Mouse (Mus musculus) urinary bladder, postnatal 10 days (tissue): ENCODE measurements around the gene Pdia2.
"Not testable (repeated sequence)": the region's sequence is repeated elsewhere in the genome, so short reads cannot be mapped to it uniquely, and the experiment has no call there.

Source experiments
- DNase-seq: peaks from one replicate; pipeline ENCODE4 v3.0.0; 2022; ENCODE audit warnings: low spot score

The Pdia2 gene

DNA sequence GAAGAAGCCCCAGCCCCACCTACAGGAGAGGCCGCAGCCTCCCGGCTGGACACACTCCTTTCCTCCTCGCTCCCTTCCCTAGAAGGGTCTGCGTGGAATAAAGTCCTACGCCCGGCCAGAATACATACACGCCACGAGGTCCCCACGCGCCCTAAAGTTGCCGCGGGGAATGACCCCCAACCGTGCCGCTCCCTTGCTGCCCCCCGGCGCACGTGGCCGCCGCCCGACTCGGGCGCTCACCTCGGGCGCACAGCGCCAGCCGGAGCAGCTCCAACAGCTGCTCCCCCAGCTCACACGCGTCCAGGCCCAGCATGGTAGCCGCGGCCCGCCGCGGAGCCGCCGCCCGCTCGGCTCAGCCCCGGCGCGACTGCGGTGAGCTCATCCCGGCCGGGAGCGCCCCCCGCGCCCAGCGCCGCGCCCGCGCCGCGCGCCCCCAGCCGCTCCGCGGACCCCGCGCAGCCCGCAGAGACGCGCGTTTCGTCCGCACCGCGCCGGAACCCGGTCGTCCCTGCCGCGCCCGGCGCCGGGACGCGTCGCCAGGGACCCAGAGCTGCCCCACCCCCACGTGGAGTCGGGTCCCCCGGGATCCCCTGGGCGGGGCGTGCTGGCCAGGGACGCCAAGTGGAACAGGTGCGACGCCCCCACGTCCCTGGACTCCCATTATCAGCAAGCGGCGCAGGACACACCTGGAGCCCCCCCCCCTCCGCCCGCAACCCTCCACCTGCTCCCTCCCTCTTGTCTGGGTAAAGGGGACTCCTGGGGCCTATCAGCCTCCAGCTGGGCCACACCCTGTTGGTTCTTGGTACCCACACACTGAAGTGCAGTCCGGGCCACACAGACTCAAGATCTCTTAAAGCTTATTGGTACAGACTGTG, 2.2 kb upstream of the Pdia2 start:
- DNase-seq = no peak

DNA sequence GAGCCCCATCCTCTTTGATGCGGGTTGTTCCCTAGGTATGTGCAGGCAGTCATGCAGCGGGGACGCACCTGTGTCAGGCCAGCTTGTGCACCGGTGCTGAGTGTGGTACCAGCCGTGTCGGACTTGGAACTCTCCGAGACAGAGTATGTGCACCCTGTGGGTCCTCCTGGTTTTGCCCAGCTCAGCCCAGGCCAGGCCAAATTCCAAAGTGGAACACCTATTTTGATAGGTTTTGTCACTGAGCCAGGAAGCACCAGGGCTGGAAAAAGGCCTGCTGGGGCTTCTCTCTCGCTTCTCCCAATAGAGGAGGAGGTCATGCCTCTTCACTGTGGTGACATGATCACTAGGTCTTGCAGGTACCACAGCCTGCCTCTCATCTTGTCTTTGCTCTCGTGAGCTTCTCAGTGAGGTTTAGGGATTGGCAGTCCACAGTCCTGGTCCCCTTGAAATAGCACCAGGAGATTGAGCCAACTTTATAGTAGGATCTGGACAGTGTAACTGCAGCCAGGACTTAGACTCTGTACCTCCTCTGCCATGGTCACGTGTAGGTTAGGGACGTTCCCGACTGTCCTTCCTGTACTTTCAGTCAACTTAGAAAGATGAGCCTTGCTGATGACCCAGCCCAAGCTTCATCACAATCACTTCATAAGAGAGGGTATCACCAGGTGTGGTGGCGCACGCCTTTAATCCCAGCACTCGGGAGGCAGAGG, 6.3 kb downstream of the Pdia2 start:
- no peak for DNase-seq

DNA sequence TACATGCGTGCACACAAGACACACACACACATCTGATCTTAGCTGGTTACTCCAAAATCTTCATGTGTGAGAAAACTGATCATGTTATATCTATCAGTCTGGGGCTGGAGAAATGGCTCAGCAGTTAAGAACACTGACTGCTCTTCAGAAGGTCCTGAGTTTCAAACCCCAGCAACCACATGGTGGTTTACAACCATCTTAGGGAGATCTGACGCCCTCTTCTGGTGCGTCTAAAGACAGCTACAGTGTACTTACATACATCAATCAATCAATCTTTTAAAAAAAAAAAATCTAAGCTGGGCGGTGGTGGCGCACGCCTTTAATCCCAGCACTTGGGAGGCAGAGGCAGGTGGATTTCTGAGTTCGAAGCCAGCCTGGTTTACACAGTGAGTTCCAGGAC, 7.4 kb downstream of the Pdia2 start:
- DNase-seq = not testable (repeated sequence)

GRCm38 (mm10) chr17:26188091-26188805, 10.6 kb downstream of the Pdia2 start:
- no peak for DNase-seq

- DNase-seq = no peak
Observed at GRCm38 (mm10) chr17:26187592-26187991, 11.3 kb downstream of the Pdia2 start.

GRCm38 (mm10) chr17:26181179-26181578, 17.7 kb downstream of the Pdia2 start:
- DNase-seq = no peak

DNA sequence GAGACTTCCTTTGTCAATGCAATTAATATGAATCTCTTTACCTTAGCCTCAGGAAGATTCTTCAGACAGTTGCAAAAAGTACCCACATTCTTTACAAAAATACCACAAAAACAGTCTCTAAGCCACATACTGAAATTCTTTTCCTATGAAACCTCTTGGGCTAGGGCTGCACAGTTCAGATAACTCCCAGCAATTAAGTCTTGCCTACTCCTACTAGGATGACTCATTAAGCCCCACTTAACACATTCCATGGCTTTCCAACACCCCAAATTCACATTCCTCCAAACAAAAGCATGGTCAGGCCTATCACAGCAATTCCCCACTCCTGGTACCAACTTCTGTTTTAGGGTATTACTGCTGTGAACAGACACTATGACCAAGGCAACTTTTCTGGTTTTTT, 20.3 kb downstream of the Pdia2 start:
- DNase-seq = no peak

DNA sequence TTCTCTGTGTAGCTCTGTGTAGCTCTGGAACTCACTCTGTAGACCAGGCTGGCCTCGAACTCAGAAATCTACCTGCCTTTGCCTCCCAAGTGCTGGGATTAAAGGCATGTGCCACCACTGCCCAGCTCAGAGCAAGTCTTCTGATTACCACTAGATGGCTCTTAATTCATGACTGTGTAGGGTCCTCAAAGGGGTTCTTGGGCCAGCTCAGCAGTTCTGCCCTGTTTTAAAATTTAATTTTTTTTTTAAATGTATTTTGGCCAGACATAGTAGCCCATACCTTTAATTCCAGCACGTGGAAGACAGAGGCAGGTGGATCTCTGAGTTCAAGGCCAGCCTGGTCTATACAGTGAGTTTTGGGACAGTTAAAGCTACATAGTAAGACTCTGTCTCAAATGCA, 23.6 kb downstream of the Pdia2 start:
- DNase-seq = not testable (repeated sequence)

GRCm38 (mm10) chr17:26168039-26168438, 30.8 kb downstream of the Pdia2 start:
- DNase-seq = no peak

DNA sequence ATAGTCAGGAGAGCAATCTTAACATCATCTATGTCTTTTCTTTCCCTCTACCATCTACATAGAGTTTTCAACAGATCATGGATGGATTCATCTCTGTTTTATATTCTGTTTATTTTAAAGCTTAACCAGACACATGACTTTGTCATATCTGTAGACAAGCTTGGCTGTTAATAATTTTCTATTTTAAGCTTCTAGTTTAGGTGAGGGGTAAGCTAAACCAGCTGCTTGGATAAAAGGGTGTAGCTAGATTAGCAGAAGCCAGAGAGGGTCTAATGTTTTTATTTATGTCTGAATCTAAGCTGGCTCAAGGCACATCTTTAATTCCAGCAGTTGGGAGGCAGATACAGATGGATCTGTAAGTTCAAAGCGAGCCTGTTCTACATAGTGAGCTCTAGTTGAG, 36.2 kb downstream of the Pdia2 start:
- no peak for DNase-seq

GRCm38 (mm10) chr17:26151886-26152630, 46.8 kb downstream of the Pdia2 start:
- DNase-seq = no peak

GRCm38 (mm10) chr17:26149056-26149455, 49.8 kb downstream of the Pdia2 start:
- no peak for DNase-seq
